Mouse (Mus musculus): ENCODE measurements around the gene Cped1. TPM values are rescaled to one million over a fixed set of nuclear protein-coding genes. Genes with fewer than 3 reads are reported as not detected.

The Cped1 gene
- polyA plus RNA-seq (2014; fragmentation: Nextera tagmentation; extraction: Ambion mirVana): 15.6 and 22.5 TPM in 2 replicates

DNA sequence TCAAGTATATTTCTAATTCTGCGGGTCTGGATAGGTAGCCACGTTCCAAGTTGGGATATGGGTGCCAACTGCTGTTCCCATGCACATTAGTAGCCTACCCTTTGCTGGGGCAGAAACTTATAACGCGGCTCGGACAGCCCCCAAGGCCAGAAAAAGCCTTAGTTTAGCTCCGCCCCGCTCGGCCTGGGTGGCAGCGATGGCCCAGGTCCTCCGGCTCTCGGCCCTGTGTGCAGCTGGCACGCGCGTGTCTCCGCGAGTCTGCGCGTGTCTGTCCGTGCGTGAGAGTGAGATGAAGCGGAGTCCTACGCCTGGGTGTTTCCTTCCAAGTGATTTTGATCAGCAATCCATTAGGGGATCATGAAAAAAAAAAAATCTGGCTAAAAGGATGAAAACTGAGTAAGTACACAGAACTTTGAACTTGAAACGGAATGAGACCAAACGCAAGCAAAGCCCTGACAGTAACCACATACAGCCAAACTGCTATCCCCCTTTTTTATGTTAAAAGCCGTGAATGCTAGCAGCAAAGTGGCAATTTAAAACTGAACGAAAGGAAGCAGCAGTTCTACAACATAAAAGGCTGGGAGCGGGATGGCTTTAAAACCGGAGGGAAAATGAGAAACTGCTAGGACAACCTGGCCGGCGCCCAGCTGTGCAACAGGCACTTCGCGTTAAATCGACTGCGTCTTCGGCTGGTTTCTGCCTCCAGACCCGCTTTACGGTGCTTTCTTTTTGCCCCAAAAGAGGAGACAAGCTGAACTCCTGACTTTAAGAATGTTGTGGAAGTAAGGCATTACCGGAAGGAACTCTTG is at the start of gene Cped1:
Cped1 (plus strand) TSS at position 185 of the 809 bp plus-strand sequence.
- Histone ChIP-seq H3K4me3 (ENCODE audit: low read depth, low read length) (peak within 1 kb of the TSS; percentile 39), H3K4me2 (replicated peaks; ENCODE audit: low read depth, low read length) (peak within 1 kb of the TSS; percentile 83), H3K27ac (ENCODE audit: low read depth, low read length) (no peak within 1 kb of the TSS), H3K9me3 (ENCODE audit: control insufficient read depth, low read length) (no peaks in the 10 kb centered on the region), H3K9ac (ENCODE audit: low read depth, low read length) (peak within 1 kb of the TSS; percentile 41; the same call in 1 of the 2 replicates), H3K36me3 (ENCODE audit: control insufficient read depth, insufficient read depth, low read length) (no peaks in the 10 kb centered on the region), H3K27me3 (ENCODE audit: control insufficient read depth, insufficient read depth, low read length) (peaks cover 10% of the 10 kb centered on the region), H3K4me1 (replicated peaks; ENCODE audit: control insufficient read depth, insufficient read depth, low read length) (peaks cover 2% of the 10 kb centered on the region; the same call in 1 of the 2 replicates)
- DNase-seq (ENCODE audit: low spot score) (peak; percentile 67), ATAC-seq (ENCODE audit: low FRiP score) (peak; percentile 63)
- WGBS: under 1% methylated on average over 38 of the region's 38 CpGs

DNA sequence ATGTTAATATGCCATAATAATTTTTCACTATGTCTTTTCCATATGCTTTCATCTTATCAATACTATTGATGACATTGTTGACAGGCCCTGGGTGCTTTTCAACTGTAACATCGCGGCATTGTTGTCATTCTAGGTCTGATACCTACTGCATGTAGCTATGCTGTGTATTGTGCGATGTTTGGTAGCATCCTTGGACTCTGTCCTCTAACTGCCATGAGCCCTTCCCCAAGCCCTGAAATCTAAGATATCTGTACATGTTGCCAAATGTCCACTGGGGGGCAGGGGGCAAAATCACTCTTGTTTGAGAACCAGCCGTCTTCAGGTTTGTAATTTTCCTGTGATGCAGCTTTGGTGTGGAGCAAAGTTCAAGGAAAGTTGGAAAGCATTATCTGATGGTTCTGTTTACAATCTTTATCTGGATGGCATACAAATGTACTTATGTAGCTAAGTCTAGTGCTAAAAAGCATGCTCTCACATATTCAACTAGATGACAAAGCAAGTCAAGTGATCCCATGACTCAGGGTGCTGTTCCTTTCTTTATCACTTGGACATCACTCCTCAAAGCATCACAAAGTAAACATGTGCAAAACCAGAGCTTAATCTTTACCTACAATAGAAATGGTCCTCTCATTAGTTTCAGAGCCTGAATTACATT is 47.6 kb upstream of the Cped1 start:
- H3K27me3 ChIP-seq (ENCODE audit: control insufficient read depth, insufficient read depth, low read length): no peaks in the 10 kb centered on the region
- no peak overlapping the region for H3K27ac ChIP-seq (ENCODE audit: low read depth, low read length)
- no peaks in the 10 kb centered on the region for H3K4me1 ChIP-seq (replicated peaks; ENCODE audit: control insufficient read depth, insufficient read depth, low read length)
- no peak overlapping the region for H3K4me2 ChIP-seq (replicated peaks; ENCODE audit: low read depth, low read length)
- 83% methylated on average over 4 of the region's 4 CpGs for WGBS
- no peaks in the 10 kb centered on the region for H3K9me3 ChIP-seq (ENCODE audit: control insufficient read depth, low read length)
- no peaks in the 10 kb centered on the region for H3K36me3 ChIP-seq (ENCODE audit: control insufficient read depth, insufficient read depth, low read length)
- ATAC-seq (ENCODE audit: low FRiP score) (no peak), DNase-seq (ENCODE audit: low spot score) (no peak)
- no peak overlapping the region for H3K9ac ChIP-seq (ENCODE audit: low read depth, low read length)
- H3K4me3 ChIP-seq (ENCODE audit: low read depth, low read length): no peak overlapping the region

DNA sequence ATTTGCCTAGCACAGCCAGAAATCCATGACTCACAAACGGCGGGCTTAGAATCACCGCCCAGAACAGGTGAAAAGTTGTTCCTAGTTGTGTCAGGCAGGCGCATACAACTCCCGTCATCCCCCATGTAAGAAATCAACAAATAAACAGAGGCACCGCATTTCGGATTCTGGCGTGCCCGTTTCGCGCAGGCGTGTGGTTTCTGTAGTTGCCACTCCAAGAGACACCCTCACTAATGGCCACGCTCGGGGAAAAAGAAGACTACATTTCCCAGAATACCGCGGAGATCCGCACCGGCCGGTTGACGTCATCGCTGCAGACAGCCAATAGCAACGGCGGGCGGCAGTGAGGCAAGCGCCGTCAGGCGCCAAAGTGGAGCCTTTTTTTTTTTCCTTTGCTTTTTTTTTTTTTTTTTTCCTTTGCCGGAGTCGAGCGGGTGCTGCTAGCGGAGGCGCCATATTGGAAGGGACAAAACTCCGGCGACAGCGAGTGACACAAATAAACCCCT is 36.4 kb upstream of the Cped1 start, which contains the start of gene Ing3:
Ing3 (plus strand) TSS at position 346 of the 506 bp plus-strand sequence.
- ATAC-seq (ENCODE audit: low FRiP score): peak; percentile 98
- H3K27me3 ChIP-seq (ENCODE audit: control insufficient read depth, insufficient read depth, low read length): no peaks in the 10 kb centered on the region

DNA sequence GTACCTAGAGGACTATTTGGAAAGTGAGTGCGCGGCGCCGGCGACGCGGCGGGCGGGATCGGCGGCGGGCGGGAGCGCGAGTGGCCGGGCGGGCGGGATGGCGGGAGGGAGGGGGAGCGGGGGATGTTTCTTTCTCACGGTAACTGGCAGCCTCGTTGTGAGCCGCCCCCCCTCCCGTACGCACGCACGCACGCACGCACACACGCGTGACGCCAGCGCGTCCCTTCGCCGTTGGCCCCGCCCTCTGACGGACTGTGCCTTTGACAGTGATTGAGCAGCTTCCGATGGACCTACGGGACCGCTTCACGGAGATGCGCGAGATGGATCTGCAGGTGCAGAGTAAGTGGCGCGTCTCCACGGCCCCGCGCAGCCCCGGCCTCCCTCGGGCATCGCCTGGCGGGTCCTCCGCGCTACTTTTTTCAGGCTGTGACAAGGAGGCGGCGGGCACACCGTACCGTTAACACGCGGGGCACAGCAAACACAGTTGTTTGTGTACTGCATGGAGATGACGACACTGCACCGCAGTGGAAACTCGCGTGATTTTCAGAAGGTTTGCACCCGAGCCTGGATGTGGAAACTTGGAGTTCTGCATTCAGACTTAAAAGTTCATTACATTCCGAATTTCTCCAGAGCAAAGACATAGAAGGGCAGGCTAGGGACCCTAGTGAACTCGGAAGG is 35.8 kb upstream of the Cped1 start:
- no peaks in the 10 kb centered on the region for H3K9me3 ChIP-seq (ENCODE audit: control insufficient read depth, low read length)
- 0 out of 2 replicates have a peak, but pooled peaks cover 3% of the 10 kb centered on the region for H3K36me3 ChIP-seq (ENCODE audit: control insufficient read depth, insufficient read depth, low read length)
- H3K9ac ChIP-seq (ENCODE audit: low read depth, low read length): peak overlapping the region; percentile 87
- H3K4me3 ChIP-seq (ENCODE audit: low read depth, low read length): peak overlapping the region; percentile 59
- no peaks in the 10 kb centered on the region for H3K27me3 ChIP-seq (ENCODE audit: control insufficient read depth, insufficient read depth, low read length)
- peak overlapping the region; percentile 63 for H3K4me2 ChIP-seq (replicated peaks; ENCODE audit: low read depth, low read length)
- DNase-seq (ENCODE audit: low spot score) (peak; percentile 98), ATAC-seq (ENCODE audit: low FRiP score) (peak; percentile 98)
- WGBS: 2% methylated on average over 40 of the region's 68 CpGs
- H3K27ac ChIP-seq (ENCODE audit: low read depth, low read length): peak overlapping the region; percentile 97
- no peaks in the 10 kb centered on the region for H3K4me1 ChIP-seq (replicated peaks; ENCODE audit: control insufficient read depth, insufficient read depth, low read length)

More for the DNA sequence above, 36.4 kb upstream of the Cped1 start, which contains the start of gene Ing3:
- H3K36me3 ChIP-seq (ENCODE audit: control insufficient read depth, insufficient read depth, low read length): 0 out of 2 replicates have a peak, but pooled peaks cover 3% of the 10 kb centered on the region
- under 1% methylated on average over 35 of the region's 35 CpGs for WGBS
- peak within 1 kb of the TSS; percentile 63 for H3K4me2 ChIP-seq (replicated peaks; ENCODE audit: low read depth, low read length)
- peak; percentile 96 for DNase-seq (ENCODE audit: low spot score)
- no peaks in the 10 kb centered on the region for H3K4me1 ChIP-seq (replicated peaks; ENCODE audit: control insufficient read depth, insufficient read depth, low read length)
- H3K9ac ChIP-seq (ENCODE audit: low read depth, low read length): peak within 1 kb of the TSS; percentile 87
- peak within 1 kb of the TSS; percentile 59 for H3K4me3 ChIP-seq (ENCODE audit: low read depth, low read length)
- peak within 1 kb of the TSS; percentile 97 for H3K27ac ChIP-seq (ENCODE audit: low read depth, low read length)
- H3K9me3 ChIP-seq (ENCODE audit: control insufficient read depth, low read length): no peaks in the 10 kb centered on the region

DNA sequence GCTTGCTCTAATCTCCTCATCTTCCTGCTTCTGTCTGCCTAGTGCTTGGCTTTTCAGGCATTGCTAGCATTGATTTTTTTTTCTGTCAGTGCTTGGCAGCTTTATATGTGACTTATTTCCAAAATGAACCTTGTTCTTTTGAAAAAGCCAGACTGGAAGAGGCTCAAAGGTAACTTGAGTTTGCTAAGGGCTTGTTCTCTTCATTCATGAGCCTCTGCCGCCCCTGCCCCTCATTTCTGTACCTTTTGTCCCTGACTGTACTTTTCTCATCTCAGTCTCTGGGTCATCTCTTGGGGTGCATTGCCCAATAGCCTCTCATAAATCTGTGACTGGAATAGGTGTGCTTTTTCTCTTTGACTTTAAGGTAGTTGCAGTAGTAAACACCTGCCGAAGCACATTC is 35.0 kb upstream of the Cped1 start:
- ATAC-seq (ENCODE audit: low FRiP score) (no peak), DNase-seq (ENCODE audit: low spot score) (no peak)
- Histone ChIP-seq H3K4me2 (replicated peaks; ENCODE audit: low read depth, low read length) (peak overlapping the region; percentile 63), H3K36me3 (ENCODE audit: control insufficient read depth, insufficient read depth, low read length) (0 out of 2 replicates have a peak, but pooled peaks cover 3% of the 10 kb centered on the region), H3K27ac (ENCODE audit: low read depth, low read length) (no peak overlapping the region), H3K9me3 (ENCODE audit: control insufficient read depth, low read length) (no peaks in the 10 kb centered on the region), H3K9ac (ENCODE audit: low read depth, low read length) (peak overlapping the region; percentile 87; the same call in 1 of the 2 replicates), H3K4me1 (replicated peaks; ENCODE audit: control insufficient read depth, insufficient read depth, low read length) (no peaks in the 10 kb centered on the region), H3K27me3 (ENCODE audit: control insufficient read depth, insufficient read depth, low read length) (no peaks in the 10 kb centered on the region), H3K4me3 (ENCODE audit: low read depth, low read length) (peak overlapping the region; percentile 59)
- 89% methylated on average over 2 of the region's 2 CpGs for WGBS

DNA sequence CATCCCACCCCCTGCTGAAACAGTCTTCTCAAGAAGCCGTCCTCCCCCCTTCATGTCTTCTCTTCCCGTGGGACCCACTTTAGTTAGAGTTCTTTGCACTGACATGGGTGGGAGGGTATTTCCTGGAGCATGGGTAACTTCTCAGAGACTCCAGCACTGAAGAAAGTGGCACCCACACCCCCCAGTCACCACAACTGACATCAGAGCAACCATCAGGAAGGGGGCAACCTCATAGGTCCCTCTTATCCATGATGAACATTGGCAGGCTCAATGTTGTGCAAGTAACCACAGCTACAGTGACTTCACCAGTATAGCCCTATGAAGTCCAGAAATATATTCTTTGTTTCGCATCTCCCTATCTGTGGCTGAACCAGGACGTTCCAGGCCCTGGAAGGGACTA is 30.2 kb upstream of the Cped1 start:
- Histone ChIP-seq H3K9ac (ENCODE audit: low read depth, low read length) (no peak overlapping the region), H3K9me3 (ENCODE audit: control insufficient read depth, low read length) (no peaks in the 10 kb centered on the region), H3K27me3 (ENCODE audit: control insufficient read depth, insufficient read depth, low read length) (no peaks in the 10 kb centered on the region), H3K27ac (ENCODE audit: low read depth, low read length) (no peak overlapping the region), H3K36me3 (ENCODE audit: control insufficient read depth, insufficient read depth, low read length) (0 out of 2 replicates have a peak, but pooled peaks cover 3% of the 10 kb centered on the region), H3K4me2 (replicated peaks; ENCODE audit: low read depth, low read length) (no peak overlapping the region), H3K4me3 (ENCODE audit: low read depth, low read length) (no peak overlapping the region), H3K4me1 (replicated peaks; ENCODE audit: control insufficient read depth, insufficient read depth, low read length) (no peaks in the 10 kb centered on the region)
- ATAC-seq (ENCODE audit: low FRiP score): no peak
- DNase-seq (ENCODE audit: low spot score): no peak
- WGBS: 85% methylated on average over 4 of the region's 4 CpGs

DNA sequence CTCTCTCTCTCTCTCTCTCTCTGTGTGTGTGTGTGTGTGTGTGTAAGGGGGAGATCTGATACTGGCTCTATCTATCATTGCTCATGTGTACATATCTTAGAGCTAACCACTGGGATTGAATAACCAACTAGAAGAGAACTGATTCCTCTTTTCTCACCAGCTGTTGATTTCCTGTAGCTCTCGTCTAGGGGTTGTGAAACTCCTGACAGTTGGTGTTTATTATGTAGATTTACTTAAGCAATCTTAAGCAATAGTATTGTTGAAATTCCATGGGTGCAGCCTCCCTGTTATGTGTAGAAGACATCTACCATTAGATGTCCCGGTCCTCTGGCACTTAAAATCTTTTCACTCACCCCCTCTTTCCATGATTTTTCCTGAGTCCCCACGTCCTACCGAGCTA is 26.8 kb upstream of the Cped1 start:
- no peak for ATAC-seq (ENCODE audit: low FRiP score)
- 94% methylated on average over 4 of the region's 4 CpGs for WGBS
- Histone ChIP-seq H3K27ac (ENCODE audit: low read depth, low read length) (no peak overlapping the region), H3K9me3 (ENCODE audit: control insufficient read depth, low read length) (no peaks in the 10 kb centered on the region), H3K27me3 (ENCODE audit: control insufficient read depth, insufficient read depth, low read length) (no peaks in the 10 kb centered on the region), H3K4me1 (replicated peaks; ENCODE audit: control insufficient read depth, insufficient read depth, low read length) (no peaks in the 10 kb centered on the region), H3K9ac (ENCODE audit: low read depth, low read length) (no peak overlapping the region), H3K36me3 (ENCODE audit: control insufficient read depth, insufficient read depth, low read length) (no peaks in the 10 kb centered on the region), H3K4me3 (ENCODE audit: low read depth, low read length) (no peak overlapping the region), H3K4me2 (replicated peaks; ENCODE audit: low read depth, low read length) (no peak overlapping the region)
- no peak for DNase-seq (ENCODE audit: low spot score)

DNA sequence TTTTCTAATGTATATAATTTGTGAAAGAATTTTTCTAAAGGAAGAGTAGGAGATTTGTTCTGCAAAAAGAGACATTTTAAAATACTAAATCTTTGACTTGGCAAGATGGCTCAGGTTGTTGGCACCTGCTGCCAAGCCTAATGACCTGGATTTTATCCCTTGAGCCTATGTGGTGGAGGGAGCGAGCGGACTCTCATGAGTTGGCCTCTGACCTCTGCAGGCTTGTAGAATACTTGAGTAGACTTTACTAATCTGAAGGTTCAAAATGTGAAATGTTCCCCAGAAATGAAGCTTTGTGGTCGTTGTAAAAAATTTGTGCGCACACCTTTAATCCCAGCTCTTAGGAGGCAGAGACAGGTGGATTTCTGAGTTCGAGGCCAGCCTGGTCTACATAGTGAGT is 25.8 kb upstream of the Cped1 start:
- DNase-seq (ENCODE audit: low spot score) (no peak), ATAC-seq (ENCODE audit: low FRiP score) (no peak)
- H3K4me3 ChIP-seq (ENCODE audit: low read depth, low read length): no peak overlapping the region
- WGBS: 92% methylated on average over 5 of the region's 5 CpGs
- no peak overlapping the region for H3K27ac ChIP-seq (ENCODE audit: low read depth, low read length)
- H3K36me3 ChIP-seq (ENCODE audit: control insufficient read depth, insufficient read depth, low read length): no peaks in the 10 kb centered on the region
- no peaks in the 10 kb centered on the region for H3K4me1 ChIP-seq (replicated peaks; ENCODE audit: control insufficient read depth, insufficient read depth, low read length)
- no peaks in the 10 kb centered on the region for H3K27me3 ChIP-seq (ENCODE audit: control insufficient read depth, insufficient read depth, low read length)
- H3K9me3 ChIP-seq (ENCODE audit: control insufficient read depth, low read length): no peaks in the 10 kb centered on the region
- H3K9ac ChIP-seq (ENCODE audit: low read depth, low read length): no peak overlapping the region
- H3K4me2 ChIP-seq (replicated peaks; ENCODE audit: low read depth, low read length): no peak overlapping the region
